Mouse (Mus musculus): ENCODE measurements around the gene Srebf1. TPM values are rescaled to one million over a fixed set of nuclear protein-coding genes. Genes with fewer than 3 reads are reported as not detected.

Srebf1 gene
- 56.2 and 56.6 TPM in 2 replicates for polyA plus RNA-seq (2016; fragmentation: Nextera tagmentation; extraction: Ambion mirVana)

- WGBS: 5% methylated on average over 46 of the region's 46 CpGs
- Histone ChIP-seq H3K4me3 (peak within 1 kb of the TSS; percentile 53), H3K36me3 (peaks cover 11% of the 10 kb centered on the region), H3K9me3 (replicated peaks) (no peaks in the 10 kb centered on the region), H3K27me3 (ENCODE audit: low read depth, poor library complexity, severe bottlenecking) (no peaks in the 10 kb centered on the region), H3K4me1 (peaks cover 53% of the 10 kb centered on the region), H3K27ac (peak within 1 kb of the TSS; percentile 82)
- DNase-seq (ENCODE audit: low spot score): peak; percentile 87
Measured at GRCm38 (mm10) chr11:60222469-60223236, at the start of gene Srebf1. Srebf1 (minus strand) TSS chr11:60222581.

GRCm38 (mm10) chr11:60268563-60268962, 46.2 kb upstream of the Srebf1 start:
- WGBS: 81% methylated on average over 3 of the region's 3 CpGs
- no peak for DNase-seq (ENCODE audit: low spot score)
- Histone ChIP-seq H3K4me3 (no peak overlapping the region), H3K9me3 (replicated peaks) (no peaks in the 10 kb centered on the region), H3K36me3 (no peaks in the 10 kb centered on the region), H3K27me3 (ENCODE audit: low read depth, poor library complexity, severe bottlenecking) (no peaks in the 10 kb centered on the region), H3K4me1 (peaks cover 9% of the 10 kb centered on the region), H3K27ac (no peak overlapping the region)

DNA sequence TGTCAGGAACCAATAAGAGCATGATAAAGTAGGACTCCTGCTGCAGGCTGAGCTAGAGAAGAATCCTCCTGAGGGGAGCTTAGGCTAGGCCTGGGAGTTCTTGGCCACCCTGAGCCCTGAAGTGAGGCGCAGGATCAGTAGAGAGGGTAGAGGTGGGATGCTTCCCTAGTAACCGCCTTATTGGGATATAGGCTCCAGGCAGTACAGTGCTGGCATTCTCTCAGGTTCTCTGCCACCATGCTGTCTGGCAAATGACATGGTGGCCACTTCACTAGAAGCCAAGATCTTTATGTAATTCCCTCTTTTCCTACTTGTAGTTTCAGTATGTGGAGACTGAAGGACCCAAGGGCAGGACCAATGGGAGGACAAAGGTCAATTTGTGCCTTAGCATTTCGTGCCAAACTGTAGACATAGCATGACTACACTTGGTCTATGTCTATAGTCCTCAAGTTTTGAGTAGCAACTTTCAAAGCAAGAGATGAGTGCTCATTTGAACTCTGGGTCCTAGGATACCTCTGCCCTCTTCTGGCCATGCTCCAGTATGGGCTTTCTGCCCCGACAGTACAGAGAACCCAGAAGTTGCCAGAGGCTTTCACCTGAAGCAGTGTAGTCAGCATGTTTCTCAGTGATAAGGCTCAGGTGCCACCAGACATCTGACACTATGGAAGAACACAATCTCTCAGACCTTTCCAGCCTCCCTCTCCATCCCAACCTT, 43.0 kb upstream of the Srebf1 start:
- no peak for DNase-seq (ENCODE audit: low spot score)
- no peaks in the 10 kb centered on the region for H3K27me3 ChIP-seq (ENCODE audit: low read depth, poor library complexity, severe bottlenecking)
- no peaks in the 10 kb centered on the region for H3K36me3 ChIP-seq
- H3K4me3 ChIP-seq: no peak overlapping the region
- 0 out of 2 replicates have a peak, but pooled peaks cover 5% of the 10 kb centered on the region for H3K4me1 ChIP-seq
- no peaks in the 10 kb centered on the region for H3K9me3 ChIP-seq (replicated peaks)
- no peak overlapping the region for H3K27ac ChIP-seq
- 89% methylated on average over 4 of the region's 4 CpGs for WGBS

DNA sequence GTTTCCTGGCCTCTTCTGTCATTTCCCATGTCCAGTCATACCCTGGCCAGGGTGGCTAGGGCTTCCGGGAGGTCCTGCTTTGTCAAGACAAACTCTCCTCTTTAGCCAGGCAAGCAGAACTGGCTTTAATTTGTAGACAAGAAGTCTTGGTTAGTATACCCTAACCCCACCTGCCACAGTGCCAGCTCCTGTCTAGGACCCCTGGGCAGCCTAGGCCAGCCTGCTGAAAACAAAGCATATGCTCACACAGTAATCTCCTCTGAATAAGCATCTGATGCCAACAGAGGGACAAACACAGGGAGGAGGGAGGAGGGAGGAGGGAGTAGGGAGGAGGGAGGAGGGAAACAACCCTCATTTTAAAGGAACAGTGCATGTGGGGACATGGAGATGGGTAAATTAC, 42.3 kb upstream of the Srebf1 start:
- no peak overlapping the region for H3K27ac ChIP-seq

DNA sequence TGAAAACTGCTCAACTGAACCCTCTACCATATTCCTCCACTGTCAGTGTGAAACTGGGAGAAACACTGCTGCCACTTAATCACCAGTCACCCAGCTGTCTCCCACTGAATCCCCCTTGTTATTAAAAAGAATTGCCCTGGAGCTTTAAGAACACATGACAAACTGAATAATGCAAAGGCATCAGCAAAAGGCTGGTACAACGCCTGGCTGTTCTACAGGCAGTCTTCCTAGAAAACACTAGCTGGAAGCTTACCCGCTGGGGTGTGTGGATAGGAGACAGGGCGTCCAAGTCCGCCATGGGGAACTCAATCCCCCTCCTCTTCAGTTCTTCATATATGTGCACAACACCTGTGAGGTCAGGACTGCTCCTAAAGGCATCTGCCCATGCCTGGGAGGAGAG, 40.0 kb upstream of the Srebf1 start:
- H3K9me3 ChIP-seq (replicated peaks): no peaks in the 10 kb centered on the region
- peaks cover 12% of the 10 kb centered on the region for H3K4me1 ChIP-seq
- H3K4me3 ChIP-seq: no peak overlapping the region
- 81% methylated on average over 4 of the region's 4 CpGs for WGBS
- 0 out of 2 replicates have a peak, but pooled peaks cover 3% of the 10 kb centered on the region for H3K36me3 ChIP-seq
- no peaks in the 10 kb centered on the region for H3K27me3 ChIP-seq (ENCODE audit: low read depth, poor library complexity, severe bottlenecking)
- no peak overlapping the region for H3K27ac ChIP-seq
- no peak for DNase-seq (ENCODE audit: low spot score)

More for the DNA sequence above, 42.3 kb upstream of the Srebf1 start:
- Histone ChIP-seq H3K4me3 (no peak overlapping the region), H3K4me1 (0 out of 2 replicates have a peak, but pooled peaks cover 5% of the 10 kb centered on the region), H3K9me3 (replicated peaks) (no peaks in the 10 kb centered on the region), H3K36me3 (no peaks in the 10 kb centered on the region), H3K27me3 (ENCODE audit: low read depth, poor library complexity, severe bottlenecking) (no peaks in the 10 kb centered on the region)
- WGBS: 96% methylated on average over 1 of the region's 1 CpGs
- no peak for DNase-seq (ENCODE audit: low spot score)

DNA sequence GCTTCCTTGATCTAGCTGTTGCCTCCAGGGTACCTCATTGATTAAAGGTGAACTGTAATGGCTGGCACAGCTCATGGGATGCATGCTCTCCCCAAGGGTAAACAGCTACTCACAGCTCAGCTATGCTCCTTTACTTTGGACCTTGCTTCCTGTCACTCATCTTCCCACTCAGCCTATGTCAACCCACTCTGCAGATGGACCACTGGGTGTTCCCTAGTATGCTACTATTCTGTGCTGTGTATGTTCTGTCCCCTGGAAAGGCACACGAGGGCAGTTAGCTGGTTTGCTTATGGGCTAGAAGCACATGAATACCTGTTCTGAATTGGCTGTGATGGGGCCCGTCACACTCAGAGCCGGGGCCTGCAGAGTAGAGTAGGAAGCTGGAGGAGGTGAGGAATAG, 38.4 kb upstream of the Srebf1 start:
- Histone ChIP-seq H3K27me3 (ENCODE audit: low read depth, poor library complexity, severe bottlenecking) (no peaks in the 10 kb centered on the region), H3K4me1 (peaks cover 20% of the 10 kb centered on the region), H3K9me3 (replicated peaks) (no peaks in the 10 kb centered on the region), H3K4me3 (no peak overlapping the region), H3K36me3 (0 out of 2 replicates have a peak, but pooled peaks cover 3% of the 10 kb centered on the region), H3K27ac (no peak overlapping the region)
- 88% methylated on average over 3 of the region's 3 CpGs for WGBS
- no peak for DNase-seq (ENCODE audit: low spot score)

DNA sequence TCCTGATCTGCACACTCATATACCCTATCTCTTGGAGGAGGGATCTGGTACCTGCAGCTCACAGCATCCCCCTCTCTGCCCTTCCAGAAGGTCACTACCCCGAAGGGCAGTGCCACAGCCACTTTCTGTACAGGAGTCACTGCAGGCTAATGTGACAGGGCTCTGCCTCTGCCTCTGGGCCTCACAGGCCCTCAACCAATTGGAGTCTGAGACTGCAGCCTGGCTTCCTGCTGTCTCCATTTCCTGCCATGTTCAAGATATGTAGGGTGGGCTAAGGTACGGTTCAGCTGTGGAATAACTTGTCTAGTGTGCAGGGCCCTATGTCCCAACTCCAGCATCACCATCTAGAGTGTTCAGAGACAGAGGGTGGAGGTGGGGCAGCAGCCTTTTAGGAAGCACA, 35.3 kb upstream of the Srebf1 start:
- no peaks in the 10 kb centered on the region for H3K27me3 ChIP-seq (ENCODE audit: low read depth, poor library complexity, severe bottlenecking)
- WGBS: 70% methylated on average over 2 of the region's 2 CpGs
- DNase-seq (ENCODE audit: low spot score): no peak
- H3K4me3 ChIP-seq: no peak overlapping the region
- peaks cover 16% of the 10 kb centered on the region for H3K4me1 ChIP-seq
- no peaks in the 10 kb centered on the region for H3K9me3 ChIP-seq (replicated peaks)
- peak overlapping the region; percentile 72 for H3K27ac ChIP-seq
- H3K36me3 ChIP-seq: 0 out of 2 replicates have a peak, but pooled peaks cover 3% of the 10 kb centered on the region

GRCm38 (mm10) chr11:60256713-60257112, 34.3 kb upstream of the Srebf1 start:
- no peak for DNase-seq (ENCODE audit: low spot score)
- Histone ChIP-seq H3K27ac (no peak overlapping the region), H3K4me1 (peaks cover 18% of the 10 kb centered on the region), H3K36me3 (0 out of 2 replicates have a peak, but pooled peaks cover 3% of the 10 kb centered on the region), H3K4me3 (no peak overlapping the region), H3K9me3 (replicated peaks) (no peaks in the 10 kb centered on the region), H3K27me3 (ENCODE audit: low read depth, poor library complexity, severe bottlenecking) (no peaks in the 10 kb centered on the region)
- WGBS: 91% methylated on average over 9 of the region's 9 CpGs

DNA sequence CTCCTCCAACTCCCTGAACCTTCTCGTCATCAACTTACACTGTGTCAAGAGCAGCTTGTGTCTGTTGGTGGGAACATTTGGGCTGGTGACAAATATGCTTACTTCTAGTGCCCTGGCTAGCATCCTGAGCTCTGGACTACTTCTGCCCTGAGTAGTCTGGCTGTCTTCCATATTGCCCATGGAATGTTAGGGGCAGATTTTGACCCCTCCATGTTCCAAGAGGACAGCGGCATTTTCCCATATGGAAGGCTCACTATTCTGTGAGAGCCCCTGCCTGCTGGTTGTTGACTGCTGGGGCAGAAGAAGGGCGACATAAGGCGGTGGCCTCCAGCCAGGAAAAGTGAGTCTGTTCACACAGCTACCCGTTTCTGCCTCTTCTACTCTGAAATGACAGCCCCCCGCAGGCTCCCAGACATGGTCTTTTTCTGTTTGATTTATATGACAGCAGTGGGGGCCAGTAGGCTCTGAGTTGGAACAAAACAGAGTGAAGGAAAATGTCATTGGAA, 33.8 kb upstream of the Srebf1 start:
- no peaks in the 10 kb centered on the region for H3K9me3 ChIP-seq (replicated peaks)
- H3K27me3 ChIP-seq (ENCODE audit: low read depth, poor library complexity, severe bottlenecking): no peaks in the 10 kb centered on the region
- no peak for DNase-seq (ENCODE audit: low spot score)
- no peak overlapping the region for H3K4me3 ChIP-seq
- H3K27ac ChIP-seq: no peak overlapping the region
- H3K4me1 ChIP-seq: peaks cover 19% of the 10 kb centered on the region
- H3K36me3 ChIP-seq: 0 out of 2 replicates have a peak, but pooled peaks cover 3% of the 10 kb centered on the region
- 81% methylated on average over 6 of the region's 6 CpGs for WGBS

DNA sequence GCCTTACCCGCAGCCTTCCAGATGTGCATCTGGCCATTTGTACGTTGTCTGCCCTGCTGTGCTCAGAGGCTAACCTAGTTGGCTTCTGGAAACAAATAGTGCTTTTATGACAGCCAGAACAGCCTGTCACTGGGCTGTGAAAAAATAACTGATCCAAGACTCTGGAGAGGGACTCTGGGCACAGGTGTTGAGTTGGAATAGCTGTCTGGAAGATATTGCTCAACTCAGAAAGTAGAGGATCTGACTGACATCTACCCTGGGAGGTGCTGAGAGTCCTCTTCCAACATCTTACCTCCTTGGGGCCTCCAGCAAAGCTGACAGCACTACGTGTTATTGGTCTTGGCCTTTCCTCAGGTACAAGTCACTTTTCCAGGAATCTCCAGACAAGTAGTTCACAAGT, 33.3 kb upstream of the Srebf1 start:
- DNase-seq (ENCODE audit: low spot score): no peak
- WGBS: 81% methylated on average over 3 of the region's 3 CpGs
- no peak overlapping the region for H3K27ac ChIP-seq
- H3K4me3 ChIP-seq: no peak overlapping the region
- H3K36me3 ChIP-seq: 0 out of 2 replicates have a peak, but pooled peaks cover 3% of the 10 kb centered on the region
- peaks cover 19% of the 10 kb centered on the region for H3K4me1 ChIP-seq
- H3K27me3 ChIP-seq (ENCODE audit: low read depth, poor library complexity, severe bottlenecking): no peaks in the 10 kb centered on the region
- H3K9me3 ChIP-seq (replicated peaks): no peaks in the 10 kb centered on the region

GRCm38 (mm10) chr11:60255181-60255580, 32.8 kb upstream of the Srebf1 start:
- no peaks in the 10 kb centered on the region for H3K9me3 ChIP-seq (replicated peaks)
- 0 out of 2 replicates have a peak, but pooled peaks cover 3% of the 10 kb centered on the region for H3K36me3 ChIP-seq
- no peak for DNase-seq (ENCODE audit: low spot score)
- no peaks in the 10 kb centered on the region for H3K27me3 ChIP-seq (ENCODE audit: low read depth, poor library complexity, severe bottlenecking)
- WGBS: 89% methylated on average over 3 of the region's 3 CpGs
- H3K27ac ChIP-seq: no peak overlapping the region
- no peak overlapping the region for H3K4me3 ChIP-seq
- H3K4me1 ChIP-seq: peaks cover 19% of the 10 kb centered on the region

DNA sequence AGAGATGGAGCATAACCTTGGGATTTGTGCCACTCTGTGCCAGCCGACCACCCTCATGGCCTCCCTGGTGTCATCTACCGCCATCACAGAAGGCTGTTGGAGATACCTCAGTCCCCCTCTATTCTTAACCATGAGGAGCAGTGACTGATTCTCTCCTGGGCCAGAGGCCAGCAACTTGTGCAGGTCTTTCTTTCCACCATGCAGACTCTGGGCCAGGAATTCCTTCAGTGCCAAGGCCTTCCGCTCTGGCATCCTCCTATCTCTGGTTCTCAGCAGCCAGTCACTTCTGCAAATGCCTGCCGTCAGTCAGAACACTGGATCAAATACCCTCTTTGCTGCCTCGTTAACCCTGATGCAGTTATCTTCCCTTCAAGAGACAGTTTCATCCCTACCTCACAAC, 31.9 kb upstream of the Srebf1 start:
- no peak overlapping the region for H3K27ac ChIP-seq
- 91% methylated on average over 5 of the region's 5 CpGs for WGBS
- no peaks in the 10 kb centered on the region for H3K9me3 ChIP-seq (replicated peaks)
- DNase-seq (ENCODE audit: low spot score): no peak
- H3K27me3 ChIP-seq (ENCODE audit: low read depth, poor library complexity, severe bottlenecking): no peaks in the 10 kb centered on the region
- H3K4me3 ChIP-seq: no peak overlapping the region
- 0 out of 2 replicates have a peak, but pooled peaks cover 3% of the 10 kb centered on the region for H3K36me3 ChIP-seq
- peaks cover 19% of the 10 kb centered on the region for H3K4me1 ChIP-seq

DNA sequence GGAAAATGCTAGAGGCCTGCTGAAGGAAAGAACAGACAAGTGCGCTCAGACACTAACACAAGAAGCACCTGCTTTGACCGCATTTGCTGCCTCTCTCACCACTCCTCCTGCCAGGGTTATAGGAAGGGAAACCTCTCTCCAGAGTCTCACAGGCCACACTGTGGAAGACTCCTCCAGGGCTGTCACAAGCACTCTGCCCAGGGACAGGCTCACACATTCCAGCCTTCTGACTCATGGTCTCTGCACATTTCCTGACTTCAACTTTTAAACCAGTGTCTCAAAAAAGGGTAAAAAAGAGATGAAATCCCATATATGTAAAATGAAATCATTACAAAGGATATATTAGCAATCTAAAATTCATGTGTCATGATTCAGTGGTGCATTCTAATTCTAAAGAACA, 31.2 kb upstream of the Srebf1 start:
- Histone ChIP-seq H3K27ac (no peak overlapping the region), H3K36me3 (0 out of 2 replicates have a peak, but pooled peaks cover 3% of the 10 kb centered on the region), H3K4me1 (peaks cover 25% of the 10 kb centered on the region), H3K4me3 (no peak overlapping the region), H3K27me3 (ENCODE audit: low read depth, poor library complexity, severe bottlenecking) (no peaks in the 10 kb centered on the region), H3K9me3 (replicated peaks) (no peaks in the 10 kb centered on the region)
- DNase-seq (ENCODE audit: low spot score): no peak
- 95% methylated on average over 2 of the region's 2 CpGs for WGBS
